Mouse (Mus musculus): ENCODE results near the gene Stk40.

DNA sequence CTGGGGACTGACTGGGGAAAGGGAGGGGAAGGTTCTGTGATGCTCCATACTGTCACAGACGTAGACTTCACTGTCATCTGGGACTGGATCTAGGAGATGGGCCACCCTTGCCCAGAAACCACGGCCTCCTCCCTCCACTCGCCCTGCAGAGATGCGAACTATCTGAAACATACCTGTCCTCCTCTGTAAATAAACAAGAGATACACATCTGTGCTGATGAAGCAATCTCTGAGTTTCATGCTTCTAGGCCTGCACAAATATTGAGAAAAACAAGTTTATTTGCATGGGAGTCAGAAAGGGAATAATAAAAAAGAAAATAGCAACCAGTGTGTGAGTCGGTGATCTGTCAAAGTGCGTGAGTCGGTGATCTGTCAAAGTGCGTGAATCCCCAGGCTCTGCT is 11.9 kb upstream of the Stk40 start:
- no peak for TF ChIP-seq POLR2A (IDR thresholded peaks at IDR 0.05; ENCODE audit: insufficient read depth, low read length)
- TF ChIP-seq CTCF (IDR thresholded peaks at IDR 0.05; ENCODE audit: low read depth, low read length), result no peak
- TF ChIP-seq EP300 (IDR thresholded peaks at IDR 0.05; ENCODE audit: insufficient read depth, low read depth, low read length), result no peak

Measured in ES-Bruce4 (cell line).